Mouse (Mus musculus) stomach, embryonic 14.5 days (tissue): ENCODE data around the gene Rraga. TPM values are rescaled to one million over a fixed set of nuclear protein-coding genes. Genes with fewer than 3 reads are reported as not detected.

Experiments used
- ATAC-seq: fragments of 200-750 bp; cut with Nextera tagmentation; 2 replicates; pipeline ENCODE4 v1.8.0; 2017; ENCODE audit warnings: low read depth, moderate TSS enrichment; ENCODE audit not compliant: insufficient number of reproducible peaks, insufficient read depth, low FRiP score
- H3K27ac ChIP-seq: fragments of 300-500 bp; sonication (generic); 2 replicates; pipeline ENCODE4 v1.5.1; 2014; ENCODE audit warnings: mild to moderate bottlenecking, low read length, moderate library complexity, mixed read lengths
- H3K27me3 ChIP-seq: fragments of 300-500 bp; sonication (generic); 2 replicates; pipeline ENCODE4 v1.6.1; 2014; ENCODE audit warnings: low read length, control low read depth, mixed read lengths; ENCODE audit not compliant: control insufficient read depth, insufficient read depth
- H3K36me3 ChIP-seq: fragments of 300-500 bp; sonication (generic); 2 replicates; pipeline ENCODE4 v1.6.1; 2014; ENCODE audit warnings: mild to moderate bottlenecking, control low read depth, low read length, moderate library complexity, mixed read lengths; ENCODE audit not compliant: control insufficient read depth, insufficient read depth
- H3K4me1 ChIP-seq: fragments of 300-500 bp; sonication (generic); 2 replicates; pipeline ENCODE4 v1.6.1; 2014; ENCODE audit warnings: low read length, control low read depth, mixed read lengths; ENCODE audit not compliant: control insufficient read depth, insufficient read depth
- H3K4me2 ChIP-seq: fragments of 300-500 bp; sonication (generic); replicated peaks from 2 replicates; pipeline ENCODE4 v1.6.1; 2014; ENCODE audit warnings: low read depth, low read length, control low read depth
- H3K4me3 ChIP-seq: fragments of 300-500 bp; sonication (generic); 2 replicates; pipeline ENCODE4 v1.5.1; 2014; ENCODE audit warnings: low read depth, low read length, control low read depth
- H3K9ac ChIP-seq: fragments of 300-500 bp; sonication (generic); replicated peaks from 2 replicates; pipeline ENCODE4 v1.6.1; 2014; ENCODE audit warnings: low read depth, mild to moderate bottlenecking, control low read depth, low read length, moderate library complexity, mixed read lengths
- H3K9me3 ChIP-seq: fragments of 300-500 bp; sonication (generic); 2 replicates; pipeline ENCODE4 v1.6.1; 2016; ENCODE audit warnings: low read depth, low read length, control low read depth; ENCODE audit not compliant: control insufficient read depth
- WGBS: fragments of 180-500 bp; shearing (Covaris S2); extraction: QIAGEN DNeasy Blood & Tissue Kit; methylation state at CpG from one replicate; pipeline ENCODE4 v1.1.7; 2014; 5-methylcytosine and 5-hydroxymethylcytosine counted together
- polyA plus RNA-seq: library from polyadenylated mRNA; unstranded; fragments of >200 nt; fragmentation: Nextera tagmentation; extraction: Ambion mirVana; gene quantifications from 2 replicates; pipeline ENCODE4 v1.2.1, GENCODE M21; 2014

The Rraga gene
- polyA plus RNA-seq, 1 experiment from 2014 or later, result 81.8 TPM

DNA sequence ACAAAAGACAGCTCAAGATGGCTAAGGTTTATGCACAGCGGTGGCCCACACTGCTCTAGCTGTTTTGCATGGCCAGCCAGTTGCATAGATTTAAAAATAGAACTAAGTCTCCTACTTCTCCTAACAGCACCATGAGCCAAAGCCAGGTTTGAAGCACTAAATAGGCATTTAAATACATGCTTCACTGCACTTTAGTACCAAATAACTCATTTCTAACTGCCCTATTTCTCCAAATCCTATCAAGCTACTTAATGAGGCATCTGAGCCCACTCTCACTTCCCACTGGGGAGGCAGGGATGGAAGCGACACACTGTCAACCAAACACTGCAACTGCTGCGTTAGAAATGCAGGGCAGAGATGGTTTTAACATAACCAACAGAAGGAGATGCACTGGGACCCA is 31.5 kb upstream of the Rraga start:
- Histone ChIP-seq H3K9ac (no peak overlapping the region), H3K27me3 (no peaks in the 10 kb centered on the region), H3K4me2 (no peak overlapping the region), H3K9me3 (no peaks in the 10 kb centered on the region), H3K36me3 (no peaks in the 10 kb centered on the region), H3K27ac (no peak overlapping the region), H3K4me3 (no peak overlapping the region), H3K4me1 (no peaks in the 10 kb centered on the region)
- 83% methylated on average over 3 of the region's 3 CpGs for WGBS
- ATAC-seq, result no peak

- no peak overlapping the region for H3K4me3 ChIP-seq
- no peak; the same call in 1 of the 2 replicates for ATAC-seq
- 49% methylated on average over 5 of the region's 5 CpGs for WGBS
Measured at GRCm38 (mm10) chr4:86545615-86546014, 29.9 kb upstream of the Rraga start.

DNA sequence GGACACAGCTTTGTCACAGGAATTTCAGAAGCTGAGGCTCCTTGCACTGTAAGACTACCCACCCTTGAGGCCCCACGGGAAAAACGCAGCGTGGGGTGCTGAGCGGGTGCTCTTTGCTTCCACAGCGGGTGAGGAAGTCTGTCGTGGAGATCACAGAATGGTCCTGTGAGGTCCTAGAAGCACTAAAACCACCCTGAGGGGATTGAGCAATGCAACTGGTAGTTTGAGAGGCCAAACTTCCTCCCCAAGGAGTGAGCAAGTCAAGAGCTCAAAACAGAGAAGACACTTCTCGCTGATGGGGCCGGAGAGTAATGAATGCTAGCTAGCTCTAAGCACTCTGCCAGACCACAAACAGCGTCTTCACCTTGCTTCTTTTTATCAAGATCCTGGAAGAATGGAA is 27.1 kb upstream of the Rraga start:
- Histone ChIP-seq H3K27ac (no peak overlapping the region), H3K9ac (no peak overlapping the region), H3K4me3 (no peak overlapping the region), H3K36me3 (no peaks in the 10 kb centered on the region), H3K9me3 (no peaks in the 10 kb centered on the region), H3K4me2 (no peak overlapping the region), H3K4me1 (no peaks in the 10 kb centered on the region), H3K27me3 (no peaks in the 10 kb centered on the region)
- WGBS, result 85% methylated on average over 9 of the region's 9 CpGs
- no peak for ATAC-seq

More at GRCm38 (mm10) chr4:86545615-86546014, 29.9 kb upstream of the Rraga start:
- H3K9ac ChIP-seq, result no peak overlapping the region
- H3K4me2 ChIP-seq, result no peak overlapping the region
- no peaks in the 10 kb centered on the region for H3K36me3 ChIP-seq
- no peaks in the 10 kb centered on the region for H3K4me1 ChIP-seq
- no peak overlapping the region for H3K27ac ChIP-seq
- H3K27me3 ChIP-seq, result no peaks in the 10 kb centered on the region
- no peaks in the 10 kb centered on the region for H3K9me3 ChIP-seq

GRCm38 (mm10) chr4:86555035-86555707 is 20.3 kb upstream of the Rraga start:
- Histone ChIP-seq H3K4me2 (no peak overlapping the region), H3K36me3 (no peaks in the 10 kb centered on the region), H3K27me3 (no peaks in the 10 kb centered on the region), H3K9me3 (no peaks in the 10 kb centered on the region), H3K9ac (no peak overlapping the region), H3K27ac (no peak overlapping the region), H3K4me3 (no peak overlapping the region), H3K4me1 (no peaks in the 10 kb centered on the region)
- no peak for ATAC-seq
- 21% methylated on average over 6 of the region's 6 CpGs for WGBS

GRCm38 (mm10) chr4:86557371-86557770 is 18.1 kb upstream of the Rraga start:
- no peak overlapping the region for H3K9ac ChIP-seq
- H3K27me3 ChIP-seq, result no peaks in the 10 kb centered on the region
- no peaks in the 10 kb centered on the region for H3K36me3 ChIP-seq
- 71% methylated on average over 7 of the region's 7 CpGs for WGBS
- no peak for ATAC-seq
- no peak overlapping the region for H3K27ac ChIP-seq
- no peak overlapping the region for H3K4me3 ChIP-seq
- H3K4me2 ChIP-seq, result no peak overlapping the region
- no peaks in the 10 kb centered on the region for H3K9me3 ChIP-seq
- no peaks in the 10 kb centered on the region for H3K4me1 ChIP-seq

- H3K4me3 ChIP-seq, result no peak within 1 kb of the TSS
- no peaks in the 10 kb centered on the region for H3K36me3 ChIP-seq
- no peak within 1 kb of the TSS for H3K9ac ChIP-seq
- H3K4me1 ChIP-seq, result no peaks in the 10 kb centered on the region
- H3K27ac ChIP-seq, result no peak within 1 kb of the TSS
- H3K27me3 ChIP-seq, result no peaks in the 10 kb centered on the region
- no peak within 1 kb of the TSS for H3K4me2 ChIP-seq
- no peaks in the 10 kb centered on the region for H3K9me3 ChIP-seq
- ATAC-seq, result no peak
- WGBS, result 93% methylated on average over 7 of the region's 7 CpGs
Measured at GRCm38 (mm10) chr4:86558228-86558627, 17.2 kb upstream of the Rraga start, which contains the start of gene Saxo1. Gene Saxo1 (minus strand): TSS chr4:86558328.

- 69% methylated on average over 4 of the region's 4 CpGs for WGBS
- H3K4me2 ChIP-seq, result no peak overlapping the region
Measured at GRCm38 (mm10) chr4:86559006-86559405, 16.5 kb upstream of the Rraga start.

DNA sequence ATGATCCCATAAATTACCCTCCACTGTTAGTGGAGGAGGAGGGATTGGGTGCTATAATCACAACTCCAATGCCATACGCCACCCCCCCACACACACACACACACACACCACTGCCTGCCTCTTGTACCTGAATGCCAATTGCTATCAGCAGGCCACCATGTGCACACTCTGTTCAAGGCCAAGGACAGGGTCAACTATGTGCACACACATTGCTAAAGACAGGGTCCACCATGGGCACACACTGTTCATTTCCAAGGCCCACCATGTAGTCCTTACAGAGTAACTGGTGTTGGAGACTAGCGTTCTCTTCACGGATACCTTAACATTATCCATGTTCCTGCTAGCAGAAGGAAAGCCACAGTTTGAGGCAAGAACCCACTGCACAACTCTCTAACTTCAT is 14.4 kb upstream of the Rraga start:
- 95% methylated on average over 3 of the region's 3 CpGs for WGBS
- Histone ChIP-seq H3K9me3 (no peaks in the 10 kb centered on the region), H3K36me3 (no peaks in the 10 kb centered on the region), H3K4me1 (no peaks in the 10 kb centered on the region), H3K27me3 (no peaks in the 10 kb centered on the region), H3K4me3 (no peak overlapping the region), H3K27ac (no peak overlapping the region), H3K9ac (no peak overlapping the region), H3K4me2 (no peak overlapping the region)
- no peak for ATAC-seq

More at GRCm38 (mm10) chr4:86559006-86559405, 16.5 kb upstream of the Rraga start:
- no peaks in the 10 kb centered on the region for H3K4me1 ChIP-seq
- no peaks in the 10 kb centered on the region for H3K9me3 ChIP-seq
- no peaks in the 10 kb centered on the region for H3K27me3 ChIP-seq
- no peak overlapping the region for H3K9ac ChIP-seq
- no peak overlapping the region for H3K27ac ChIP-seq
- no peaks in the 10 kb centered on the region for H3K36me3 ChIP-seq
- H3K4me3 ChIP-seq, result no peak overlapping the region
- ATAC-seq, result no peak

GRCm38 (mm10) chr4:86574939-86575282 is 557 bp upstream of the Rraga start:
- Histone ChIP-seq H3K4me3 (peak overlapping the region; percentile 83), H3K36me3 (no peaks in the 10 kb centered on the region), H3K4me1 (peaks cover 7% of the 10 kb centered on the region), H3K9me3 (no peaks in the 10 kb centered on the region), H3K27me3 (no peaks in the 10 kb centered on the region), H3K4me2 (peak overlapping the region; percentile 70), H3K9ac (peak overlapping the region; percentile 71), H3K27ac (peak overlapping the region; percentile 96)
- ATAC-seq, result peak; percentile 19; the same call in 1 of the 2 replicates
- 17% methylated on average over 6 of the region's 6 CpGs for WGBS
